8 mouse cellular contexts compared by ENCODE assay signal in genomic region chr16:30066852-30067301, GRCm38 (mm10). TPM values are rescaled to one million over a fixed set of nuclear protein-coding genes. Genes with fewer than 3 reads are reported as not detected.
DNase-seq lines count a peak whose midpoint lies in the region; ATAC-seq and TF ChIP-seq lines count a peak whose summit lies in the region.

No protein-coding gene starts in this region.

- H3K27me3 ChIP-seq in ES-Bruce4 (ENCODE audit: control insufficient read depth, insufficient read depth, low read length, poor library complexity, severe bottlenecking), result no peaks in the 10 kb centered on the region
- peaks cover 10% of the 10 kb centered on the region for H3K27me3 ChIP-seq in forebrain, embryonic 16.5 days (replicated peaks; ENCODE audit: control insufficient read depth, insufficient read depth, low read length)
- H3K27me3 ChIP-seq in lung, embryonic 15.5 days, result no peaks in the 10 kb centered on the region

- DNase-seq in cerebellum, adult 11-12 months, result peak; percentile 79
- DNase-seq in layer of hippocampus, adult 9-11 months, result peak; percentile 79
- peak; percentile 83 for DNase-seq in retina, embryonic 14.5 days (ENCODE audit: low spot score)
- DNase-seq in thymus, postnatal 25 days, result peak; percentile 87

- WGBS in forebrain, embryonic 16.5 days, result under 1% methylated on average over 38 of the region's 46 CpGs
- WGBS in lung, embryonic 15.5 days, result under 1% methylated on average over 46 of the region's 46 CpGs

- TF ChIP-seq CTCF in ES-Bruce4 (IDR thresholded peaks at IDR 0.05; ENCODE audit: low read depth, low read length), result peak; percentile 52

- TF ChIP-seq EP300 in ES-Bruce4 (IDR thresholded peaks at IDR 0.05; ENCODE audit: insufficient read depth, low read depth, low read length), result no peak

- H3K27ac ChIP-seq in ES-Bruce4 (ENCODE audit: insufficient read depth, low read length), result no peak overlapping the region
- H3K27ac ChIP-seq in forebrain, embryonic 16.5 days (ENCODE audit: low read length), result peak overlapping the region; percentile 65
- H3K27ac ChIP-seq in lung, embryonic 15.5 days, result peak overlapping the region; percentile 99

- no peak for TF ChIP-seq POLR2A in ES-Bruce4 (IDR thresholded peaks at IDR 0.05; ENCODE audit: insufficient read depth, low read length)

- H3K4me1 ChIP-seq in ES-Bruce4 (ENCODE audit: control insufficient read depth, insufficient read depth, low read length), result no peaks in the 10 kb centered on the region
- peaks cover 52% of the 10 kb centered on the region for H3K4me1 ChIP-seq in forebrain, embryonic 16.5 days (replicated peaks; ENCODE audit: control insufficient read depth, insufficient read depth, low read length)
- peaks cover 40% of the 10 kb centered on the region for H3K4me1 ChIP-seq in lung, embryonic 15.5 days

- H3K36me3 ChIP-seq in ES-Bruce4 (ENCODE audit: control insufficient read depth, insufficient read depth, low read length, poor library complexity, severe bottlenecking), result 0 out of 2 replicates have a peak, but pooled peaks cover 2% of the 10 kb centered on the region
- no peaks in the 10 kb centered on the region for H3K36me3 ChIP-seq in forebrain, embryonic 16.5 days (ENCODE audit: control insufficient read depth, insufficient read depth)
- no peaks in the 10 kb centered on the region for H3K36me3 ChIP-seq in lung, embryonic 15.5 days

- peak; percentile 4 for ATAC-seq in forebrain, embryonic 16.5 days
- ATAC-seq in hematopoietic stem cell, adult 5-6 weeks (replicated peaks in 1 of 2; ENCODE audit: insufficient read depth in 1 of 2, low FRiP score in 2 of 2, low TSS enrichment in 1 of 2, low read depth in 1 of 2, poor library complexity in 2 of 2, severe bottlenecking in 2 of 2), result peak; percentile 2 to 40; a peak in 3 of 4 replicates
- ATAC-seq in lung, embryonic 15.5 days (ENCODE audit: borderline replicate concordance, extremely low read depth, low FRiP score, low TSS enrichment), result no peak

- peak overlapping the region; percentile 77 for H3K4me3 ChIP-seq in ES-Bruce4 (ENCODE audit: low read depth, low read length)
- peak overlapping the region; percentile 59 for H3K4me3 ChIP-seq in forebrain, embryonic 16.5 days (replicated peaks; ENCODE audit: low read length)
- H3K4me3 ChIP-seq in lung, embryonic 15.5 days, result peak overlapping the region; percentile 77

- H3K9ac ChIP-seq in ES-Bruce4 (ENCODE audit: low read depth, poor library complexity, severe bottlenecking), result peak overlapping the region; percentile 62
- H3K9ac ChIP-seq in forebrain, embryonic 16.5 days (replicated peaks; ENCODE audit: low read depth, low read length), result peak overlapping the region; percentile 60
- peak overlapping the region; percentile 80 for H3K9ac ChIP-seq in lung, embryonic 15.5 days

- H3K4me2 ChIP-seq in forebrain, embryonic 16.5 days (ENCODE audit: low read length), result peak overlapping the region; percentile 99
- H3K4me2 ChIP-seq in lung, embryonic 15.5 days, result peak overlapping the region; percentile 85

- H3K9me3 ChIP-seq in ES-Bruce4 (replicated peaks; ENCODE audit: control insufficient read depth, insufficient read depth, low read length, poor library complexity, severe bottlenecking), result no peaks in the 10 kb centered on the region
- H3K9me3 ChIP-seq in forebrain, embryonic 16.5 days (ENCODE audit: control insufficient read depth, low read length), result no peaks in the 10 kb centered on the region
- H3K9me3 ChIP-seq in lung, embryonic 15.5 days, result no peaks in the 10 kb centered on the region

RNA-seq across cellular contexts. Expression of gene Hes1, which starts 2.7 kb away (rescaled TPM):
- polyA plus RNA-seq in ES-Bruce4 (2011; ENCODE audit: insufficient read depth, insufficient read length, low read depth, missing spikeins), result 37.8 and 41.0 TPM in 2 replicates
- 9.6 and 14.5 TPM in 2 replicates for polyA plus RNA-seq in forebrain, embryonic 16.5 days (2015; fragmentation: Nextera tagmentation; extraction: Ambion mirVana)
- total RNA-seq in hematopoietic stem cell, adult 5-6 weeks (2017), result 14.6 and 37.9 TPM in 2 replicates
- 47.1 and 49.2 TPM in 2 replicates for polyA plus RNA-seq in lung, embryonic 15.5 days (2015; fragmentation: Nextera tagmentation; extraction: Ambion mirVana)
